Mouse (Mus musculus) G1E (cell line): ENCODE data around the gene Nr2c2. TPM values are rescaled to one million over a fixed set of nuclear protein-coding genes. Genes with fewer than 3 reads are reported as not detected.

Experiments used
- ATAC-seq: 2 replicates; pipeline ENCODE4 v1.8.0; 2016; ENCODE audit warnings: mild to moderate bottlenecking; ENCODE audit not compliant: insufficient number of reproducible peaks, poor library complexity, low FRiP score, severe bottlenecking; ENCODE audit errors: extremely low read depth
- DNase-seq: peaks from one replicate; pipeline ENCODE4 v3.0.0; 2012; ENCODE audit warnings: low spot score
- H3K27me3 ChIP-seq: 2 replicates; pipeline ENCODE4 v1.6.1; 2012; ENCODE audit warnings: mild to moderate bottlenecking, low read length, inconsistent platforms; ENCODE audit not compliant: insufficient read depth
- H3K36me3 ChIP-seq: replicated peaks from 2 replicates; pipeline ENCODE3; 2012; ENCODE audit warnings: mild to moderate bottlenecking, inconsistent platforms
- H3K4me1 ChIP-seq: 2 replicates; pipeline ENCODE4 v1.6.1; 2012; ENCODE audit warnings: low read depth, low read length, inconsistent platforms, mixed read lengths; ENCODE audit not compliant: insufficient read depth
- H3K4me3 ChIP-seq: 2 replicates; pipeline ENCODE4 v1.5.1; 2012; ENCODE audit warnings: low read depth, mild to moderate bottlenecking, inconsistent platforms, low read length, moderate library complexity, mixed read lengths
- H3K9me3 ChIP-seq: replicated peaks from 2 replicates; pipeline ENCODE4 v1.6.1; 2012; ENCODE audit warnings: inconsistent platforms
- CTCF ChIP-seq: IDR thresholded peaks from 2 replicates; pipeline ENCODE4 v1.5.1; 2012; ENCODE audit warnings: low read depth, low read length, inconsistent platforms, mixed read lengths
- GATA1 ChIP-seq: IDR thresholded peaks from 2 replicates; pipeline ENCODE4 v1.6.1; 2012; ENCODE audit warnings: borderline replicate concordance, low read length, inconsistent platforms, mixed read lengths
- GATA2 ChIP-seq: IDR thresholded peaks from 2 replicates; pipeline ENCODE4 v1.6.1; 2012; ENCODE audit warnings: low read depth, low read length, inconsistent platforms, borderline replicate concordance
- POLR2AphosphoS5 ChIP-seq: IDR thresholded peaks from 2 replicates; pipeline ENCODE4 v1.6.1; 2012; ENCODE audit warnings: low read depth, low read length, inconsistent platforms; ENCODE audit not compliant: insufficient replicate concordance
- TAL1 ChIP-seq: conservative IDR thresholded peaks from 2 replicates; pipeline ENCODE4 v1.6.1; 2012; ENCODE audit warnings: low read depth, low read length, inconsistent platforms, mixed read lengths
- polyA plus RNA-seq: library from polyadenylated mRNA; stranded (reverse); fragments of >175 nt; gene quantifications from 2 replicates; pipeline ENCODE4 v1.2.3, GENCODE M21; 2012
- total RNA-seq, 2 experiments: library from RNA; stranded (forward) in 1 of 2; stranded (reverse) in 1 of 2; fragments of 200-1000 nt in 1 of 2; fragments of >200 nt in 1 of 2; fragmentation: Nextera tagmentation in 1 of 2; gene quantifications; 2 replicates each; pipeline ENCODE4 v1.2.3; 2014 to 2017

The Nr2c2 gene
- 48.0 and 60.9 TPM in 2 replicates for total RNA-seq (2014; fragmentation: Nextera tagmentation)
- total RNA-seq (2017): 43.1 and 47.9 TPM in 2 replicates
- 4.5 and 5.6 TPM in 2 replicates for polyA plus RNA-seq

- Histone ChIP-seq H3K4me3 (peak within 1 kb of the TSS; percentile 91), H3K4me1 (peaks cover 35% of the 10 kb centered on the region), H3K27me3 (no peaks in the 10 kb centered on the region), H3K36me3 (peaks cover 8% of the 10 kb centered on the region), H3K9me3 (no peaks in the 10 kb centered on the region)
- no peak for TF ChIP-seq POLR2AphosphoS5
- no peak for TF ChIP-seq GATA1
- peak; percentile 78 for DNase-seq
- no peak for ATAC-seq
Measured at GRCm38 (mm10) chr6:92091130-92091591, at the start of gene Nr2c2. Nr2c2 (plus strand) TSS chr6:92091390.

DNA sequence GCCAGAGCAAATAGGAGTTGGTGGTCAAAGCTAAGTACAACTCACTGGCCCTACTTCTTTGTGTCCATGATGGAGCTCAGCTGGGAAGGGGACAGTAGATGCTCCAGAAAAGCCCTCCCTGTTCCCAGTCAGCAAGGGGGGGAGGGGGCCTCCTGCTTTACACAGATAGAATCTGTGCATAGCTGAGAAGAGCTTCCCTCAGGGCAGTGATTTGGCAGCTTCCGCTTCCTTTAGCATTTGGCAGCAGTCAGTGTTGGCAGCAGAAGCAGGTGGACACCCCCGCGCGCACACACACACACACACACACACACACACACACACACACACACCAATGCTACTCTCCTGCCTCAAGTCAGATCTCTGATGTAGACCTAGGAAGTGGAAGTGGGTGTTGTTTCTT lies 49.1 kb upstream of the Nr2c2 start:
- Histone ChIP-seq H3K27me3 (peaks cover 9% of the 10 kb centered on the region), H3K4me1 (peaks cover 5% of the 10 kb centered on the region; the same call in 1 of the 2 replicates), H3K36me3 (no peaks in the 10 kb centered on the region), H3K9me3 (no peaks in the 10 kb centered on the region), H3K4me3 (no peak overlapping the region)
- DNase-seq: no peak
- TF ChIP-seq TAL1 (no peak), GATA2 (no peak), POLR2AphosphoS5 (no peak), CTCF (no peak), GATA1 (no peak)
- ATAC-seq: no peak

- H3K36me3 ChIP-seq: no peaks in the 10 kb centered on the region
- peaks cover 13% of the 10 kb centered on the region for H3K27me3 ChIP-seq
- TF ChIP-seq TAL1 (no peak), GATA1 (no peak), CTCF (no peak), GATA2 (no peak), POLR2AphosphoS5 (no peak)
- H3K4me1 ChIP-seq: peaks cover 5% of the 10 kb centered on the region; the same call in 1 of the 2 replicates
- no peak for ATAC-seq
- H3K4me3 ChIP-seq: no peak overlapping the region
- H3K9me3 ChIP-seq: no peaks in the 10 kb centered on the region
- DNase-seq: no peak
Measured at GRCm38 (mm10) chr6:92042850-92043249, 48.3 kb upstream of the Nr2c2 start.

GRCm38 (mm10) chr6:92057768-92058167 lies 33.4 kb upstream of the Nr2c2 start:
- TF ChIP-seq CTCF: no peak
- TF ChIP-seq TAL1: no peak
- TF ChIP-seq POLR2AphosphoS5: no peak
- no peak for TF ChIP-seq GATA2
- TF ChIP-seq GATA1: no peak
- H3K36me3 ChIP-seq: no peaks in the 10 kb centered on the region
- DNase-seq (no peak), ATAC-seq (no peak)
- H3K4me3 ChIP-seq: no peak overlapping the region
- H3K9me3 ChIP-seq: no peaks in the 10 kb centered on the region
- peaks cover 13% of the 10 kb centered on the region for H3K27me3 ChIP-seq
- no peaks in the 10 kb centered on the region for H3K4me1 ChIP-seq

- Histone ChIP-seq H3K27me3 (peaks cover 20% of the 10 kb centered on the region), H3K36me3 (no peaks in the 10 kb centered on the region), H3K9me3 (no peaks in the 10 kb centered on the region), H3K4me1 (peaks cover 3% of the 10 kb centered on the region), H3K4me3 (no peak overlapping the region)
- ATAC-seq (no peak), DNase-seq (no peak)
- no peak for TF ChIP-seq GATA2
Measured at GRCm38 (mm10) chr6:92061725-92062124, 29.5 kb upstream of the Nr2c2 start.

- no peaks in the 10 kb centered on the region for H3K9me3 ChIP-seq
- H3K4me1 ChIP-seq: peaks cover 3% of the 10 kb centered on the region
- H3K36me3 ChIP-seq: no peaks in the 10 kb centered on the region
- no peak overlapping the region for H3K4me3 ChIP-seq
- no peak for TF ChIP-seq CTCF
- no peak for TF ChIP-seq GATA1
- no peak for TF ChIP-seq POLR2AphosphoS5
- no peak for TF ChIP-seq GATA2
- no peak for TF ChIP-seq TAL1
- ATAC-seq: no peak
- H3K27me3 ChIP-seq: peaks cover 25% of the 10 kb centered on the region
- DNase-seq: no peak
Measured at GRCm38 (mm10) chr6:92063452-92063851, 27.7 kb upstream of the Nr2c2 start.

DNA sequence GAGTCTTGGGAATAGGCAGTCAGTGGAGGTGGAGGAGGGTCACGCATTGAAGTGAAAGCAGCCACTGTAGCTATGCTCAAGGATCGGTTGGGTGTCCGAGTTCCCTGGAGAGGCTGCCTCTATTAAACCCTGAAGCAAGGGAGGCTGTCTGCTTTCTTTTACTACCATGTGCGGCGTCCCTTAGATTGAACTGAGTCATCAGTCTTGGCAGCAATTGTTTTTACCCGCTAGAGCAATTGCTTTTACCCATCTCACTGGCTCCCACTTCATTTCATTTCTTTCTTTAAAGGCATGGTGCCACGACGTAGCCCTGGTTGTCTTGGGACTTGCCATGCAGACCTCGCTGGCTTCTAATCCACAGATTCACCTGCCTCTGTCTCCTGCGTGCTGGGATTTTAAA lies 27.1 kb upstream of the Nr2c2 start:
- no peak for DNase-seq
- no peak for TF ChIP-seq TAL1
- no peak for TF ChIP-seq CTCF
- no peak for TF ChIP-seq GATA2
- no peak for TF ChIP-seq POLR2AphosphoS5
- no peak for TF ChIP-seq GATA1
- H3K4me3 ChIP-seq: no peak overlapping the region
- H3K27me3 ChIP-seq: peaks cover 27% of the 10 kb centered on the region
- ATAC-seq: no peak
- H3K36me3 ChIP-seq: no peaks in the 10 kb centered on the region
- no peaks in the 10 kb centered on the region for H3K9me3 ChIP-seq
- peaks cover 3% of the 10 kb centered on the region for H3K4me1 ChIP-seq
